Mouse (Mus musculus) kidney, postnatal 25 days (tissue): Measurements from ENCODE around the gene 4930467E23Rik.
"Not testable (repeated sequence)": the region's sequence is repeated elsewhere in the genome, so short reads cannot be mapped to it uniquely, and the experiment has no call there.

ENCODE experiments used
- DNase-seq, 2 experiments: peaks; one replicate each; pipeline ENCODE4 v3.0.0; 2021; ENCODE audit warnings: mixed read lengths in 2 of 2

4930467E23Rik gene

DNA sequence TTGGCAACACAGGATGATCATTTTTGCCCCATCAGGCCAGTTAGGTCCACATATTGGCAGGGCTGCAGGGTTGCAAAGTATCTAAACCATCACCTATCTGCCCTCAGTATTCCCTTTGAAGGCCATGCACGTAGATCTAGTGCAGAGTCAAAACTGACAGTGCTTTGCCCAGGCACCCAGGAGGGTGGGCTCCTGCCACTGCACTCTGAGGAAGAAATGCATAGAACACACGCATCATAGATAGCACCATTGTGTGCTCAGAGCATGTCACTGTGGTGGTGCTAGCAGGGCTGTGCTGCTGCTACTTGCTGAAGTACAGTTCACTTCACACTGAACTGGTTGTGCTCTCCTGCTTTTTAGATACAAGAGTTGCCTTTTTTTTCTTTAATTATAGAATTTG lies at the start of gene 4930467E23Rik:
TSS of gene 4930467E23Rik (plus strand) at position 301 of the 400 bp plus-strand sequence.
- DNase-seq, result not testable (repeated sequence)

DNA sequence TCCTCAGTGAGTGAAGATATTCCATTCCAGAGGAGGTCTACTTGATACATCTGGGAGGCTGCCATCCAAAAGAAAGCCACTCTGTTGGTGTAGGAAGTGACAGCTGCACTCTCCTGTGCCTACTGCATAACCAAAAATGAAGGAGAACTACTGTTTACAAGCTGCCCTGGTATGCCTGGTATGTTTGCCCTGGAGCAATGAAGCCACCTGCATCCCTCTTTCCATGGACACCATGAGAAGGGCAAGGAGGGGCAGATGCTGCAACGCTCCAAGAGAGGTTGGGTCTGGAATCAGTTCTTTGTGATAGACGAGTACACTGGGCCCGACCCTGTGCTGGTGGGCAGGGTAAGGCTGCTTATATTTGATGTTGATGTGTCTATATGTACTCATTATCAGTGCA lies 47.1 kb upstream of the 4930467E23Rik start:
- peak in 1 of 2 experiments; percentile 44 for DNase-seq

DNA sequence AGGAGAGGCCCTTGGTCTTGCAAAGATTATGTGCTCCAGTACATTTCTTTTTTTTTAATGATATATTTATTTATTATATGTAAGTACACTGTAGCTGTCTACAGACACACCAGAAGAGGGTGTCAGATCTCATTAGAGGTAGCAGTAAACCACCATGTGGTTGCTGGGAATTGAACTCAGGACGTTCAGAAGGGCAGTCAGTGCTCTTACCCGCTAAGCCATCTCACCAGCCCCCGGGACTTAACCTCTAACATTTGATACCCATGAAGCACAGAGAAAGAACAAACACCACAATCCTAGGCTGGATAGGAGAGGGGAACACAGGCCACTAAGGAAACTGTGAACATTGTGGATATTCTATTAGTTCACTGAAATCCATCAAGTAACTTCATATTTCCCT lies 43.9 kb upstream of the 4930467E23Rik start:
- peak in 1 of 2 experiments; percentile 56 for DNase-seq

- not testable (repeated sequence) for DNase-seq
Measured at GRCm38 (mm10) chr8:19688802-19689525, 40.4 kb upstream of the 4930467E23Rik start.

DNA sequence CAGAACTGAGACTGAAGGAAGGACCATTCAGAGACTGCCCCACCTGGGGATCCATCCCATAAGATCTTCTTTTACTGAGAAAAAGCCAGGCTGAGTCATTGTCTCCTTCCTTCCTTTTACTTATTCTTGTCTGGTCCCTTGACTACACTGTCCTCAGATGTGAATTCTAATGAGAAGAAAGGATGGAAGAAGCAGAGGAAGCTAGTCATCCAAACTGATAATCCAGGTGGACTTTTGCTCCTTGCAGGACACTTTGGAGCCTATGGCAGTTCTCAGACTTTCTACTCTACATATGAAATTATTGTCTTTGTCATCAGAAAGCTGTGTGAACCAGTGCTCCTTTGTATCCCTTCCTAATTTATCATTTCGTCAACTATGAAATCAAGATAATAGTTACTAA lies 39.6 kb upstream of the 4930467E23Rik start:
- DNase-seq, result not testable (repeated sequence)

DNA sequence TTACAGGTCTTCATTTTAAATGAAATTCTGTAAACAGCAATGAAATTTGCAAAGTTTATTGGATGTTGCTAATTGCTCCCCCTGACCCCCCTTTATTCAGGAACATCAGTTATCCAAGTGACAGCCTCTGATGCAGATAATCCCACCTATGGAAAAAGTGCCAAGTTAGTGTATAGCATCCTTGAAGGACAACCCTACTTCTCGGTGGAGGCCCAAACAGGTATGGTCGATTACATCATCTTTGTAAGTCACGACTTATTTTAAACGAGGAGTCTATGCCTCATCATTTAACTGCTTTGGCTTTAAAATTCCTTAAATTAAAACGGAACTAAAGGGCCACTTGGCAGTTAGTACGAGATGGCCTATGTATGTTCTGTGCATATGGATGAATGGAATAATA lies 38.0 kb upstream of the 4930467E23Rik start:
- DNase-seq, result not testable (repeated sequence)

DNA sequence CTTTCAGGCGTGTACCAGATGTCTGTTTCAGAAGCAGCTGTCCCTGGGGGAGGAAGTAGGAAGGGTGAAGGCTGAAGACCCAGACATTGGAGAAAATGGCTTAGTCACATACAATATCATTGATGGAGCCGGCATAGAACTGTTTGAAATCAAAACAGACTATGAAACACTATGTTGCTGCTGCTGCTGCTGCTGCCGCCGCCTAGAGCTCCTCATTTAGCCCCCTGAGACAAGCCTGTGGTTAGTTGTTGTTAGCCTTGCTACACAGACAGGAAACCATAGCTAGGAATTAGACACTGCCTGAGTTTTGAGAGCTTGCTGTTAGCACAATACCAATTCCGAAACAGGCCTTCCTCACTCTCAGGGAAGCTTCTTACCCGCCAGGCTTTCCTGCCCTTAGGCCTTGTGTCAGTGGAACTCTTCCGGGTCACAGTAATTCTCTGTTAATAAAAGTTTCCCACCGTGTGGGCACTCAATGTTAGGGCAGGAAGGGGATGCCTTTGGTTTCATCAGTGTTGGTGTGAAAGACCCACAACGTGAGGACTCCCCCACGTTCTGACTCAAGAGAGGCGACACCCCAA lies 31.8 kb upstream of the 4930467E23Rik start:
- DNase-seq, result peak in 1 of 2 experiments; percentile 45

DNA sequence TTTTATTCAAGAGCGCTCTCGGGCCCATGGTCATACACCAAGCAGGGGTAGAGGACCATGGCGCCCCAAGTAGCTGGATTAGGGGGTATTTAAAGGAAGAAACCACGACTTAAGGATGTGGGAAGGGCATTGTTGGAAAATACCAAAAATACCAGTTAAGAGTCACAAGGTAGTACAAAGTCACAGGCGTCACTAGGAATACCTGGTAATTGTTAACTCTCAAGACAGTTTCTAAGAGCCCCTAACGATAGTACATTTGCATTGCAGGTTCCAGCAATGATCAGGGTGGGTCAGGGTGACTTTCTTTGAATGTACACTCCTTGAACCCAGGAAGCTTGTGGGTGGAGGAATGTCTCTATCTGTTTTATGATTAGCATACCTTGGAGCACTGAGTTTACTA lies 31.3 kb upstream of the 4930467E23Rik start:
- DNase-seq, result not testable (repeated sequence)

DNA sequence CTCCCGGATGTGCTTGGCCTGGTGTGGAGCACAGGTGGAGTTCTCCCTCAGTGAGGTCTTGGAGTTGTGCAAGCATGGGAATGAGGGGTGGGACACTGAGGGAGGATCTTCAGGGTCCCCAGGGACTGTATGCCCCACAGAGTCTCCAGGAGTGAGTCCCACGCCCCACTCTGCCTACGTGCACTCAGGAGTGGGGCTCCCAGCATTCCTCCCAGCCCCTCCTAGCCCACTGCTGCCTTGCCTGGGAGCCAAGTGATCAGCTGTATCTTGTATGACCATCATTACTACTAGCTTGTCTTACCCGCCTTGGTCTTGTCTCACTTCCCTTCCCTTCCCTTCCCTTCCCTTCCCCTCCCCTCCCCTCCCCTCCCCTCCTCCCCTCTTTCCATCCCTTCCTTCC lies 30.7 kb upstream of the 4930467E23Rik start:
- DNase-seq, result peak; percentile 45 to 84

DNA sequence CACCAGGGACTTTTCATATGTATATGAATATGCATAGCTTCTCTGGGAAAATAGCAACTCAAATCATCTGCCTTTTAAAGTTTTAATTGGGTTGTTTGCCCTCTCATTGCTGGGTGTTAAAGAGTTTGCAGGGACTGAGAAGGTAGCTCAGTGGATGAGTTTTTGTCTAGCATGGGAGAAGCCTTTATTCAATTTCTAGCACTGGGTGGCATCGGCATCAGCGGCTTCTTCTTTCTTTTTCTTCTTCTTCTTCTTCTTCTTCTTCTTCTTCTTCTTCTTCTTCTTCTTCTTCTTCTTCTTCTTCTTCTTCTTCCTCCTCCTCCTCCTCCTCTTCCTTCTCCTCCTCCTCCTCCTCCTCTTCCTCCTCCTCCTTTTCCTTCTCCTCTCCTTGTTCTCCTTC lies 28.1 kb upstream of the 4930467E23Rik start:
- peak in 1 of 2 experiments; percentile 39 for DNase-seq

- DNase-seq, result not testable (repeated sequence)
Measured at GRCm38 (mm10) chr8:19702276-19702675, 27.1 kb upstream of the 4930467E23Rik start.

GRCm38 (mm10) chr8:19702972-19703709 lies 26.2 kb upstream of the 4930467E23Rik start:
- DNase-seq, result peak; percentile 76 to 94

DNA sequence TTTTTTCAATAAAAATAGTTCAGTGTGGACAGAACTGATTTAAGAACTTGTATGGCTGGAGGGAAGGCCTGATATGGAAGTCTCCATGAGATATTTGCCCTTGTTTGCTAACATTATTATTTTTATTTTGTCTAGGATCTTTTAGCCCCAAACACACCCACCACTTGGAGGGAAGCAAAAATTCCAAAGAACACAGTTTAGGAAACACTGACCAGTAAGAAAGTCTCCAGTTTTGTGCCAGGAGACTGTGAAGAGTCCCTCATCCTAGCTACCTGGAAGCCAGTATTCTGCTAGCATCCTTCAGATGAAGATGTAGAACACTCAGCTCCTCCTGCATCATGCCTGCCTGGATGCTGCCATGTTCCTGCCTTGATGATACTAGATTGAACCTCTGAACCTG lies 25.5 kb upstream of the 4930467E23Rik start:
- not testable (repeated sequence) for DNase-seq

DNA sequence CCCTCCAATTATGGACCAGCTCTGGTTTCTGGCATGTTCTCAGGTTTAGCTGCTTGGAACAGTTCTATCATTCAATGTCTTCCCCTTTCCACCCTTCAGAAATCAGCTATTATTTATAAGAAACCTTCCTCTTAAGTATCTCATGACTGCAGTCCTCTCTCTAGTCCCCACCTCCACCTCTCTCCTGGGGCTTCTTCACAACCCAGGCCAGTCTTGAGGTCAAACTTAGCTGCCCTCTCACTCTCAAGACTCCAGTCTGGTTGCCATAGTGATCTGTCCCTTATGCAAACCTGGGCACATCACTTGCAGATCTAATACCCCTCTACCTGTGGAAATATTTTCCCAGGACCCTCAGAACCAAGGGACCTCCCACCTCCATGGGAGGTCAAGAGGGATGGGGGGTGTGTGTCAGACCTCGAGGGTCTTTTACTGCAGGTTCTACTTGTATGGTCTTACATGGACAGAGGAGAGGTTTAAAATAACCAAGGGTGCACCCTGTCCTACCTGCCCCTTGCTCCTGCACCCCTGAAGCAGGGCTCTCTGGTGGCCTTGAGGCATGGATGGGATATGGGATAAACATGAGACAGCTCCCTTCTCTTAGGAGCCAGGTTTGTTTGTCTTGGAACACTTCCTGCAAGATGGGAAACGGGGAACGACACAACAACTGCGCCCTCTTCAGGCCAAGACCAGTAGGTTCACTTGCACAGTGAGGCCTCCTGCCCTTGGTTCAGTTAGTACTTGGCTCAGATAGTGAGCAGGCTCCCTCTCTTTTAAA lies 24.7 kb upstream of the 4930467E23Rik start:
- peak in 1 of 2 experiments; percentile 72 for DNase-seq

DNA sequence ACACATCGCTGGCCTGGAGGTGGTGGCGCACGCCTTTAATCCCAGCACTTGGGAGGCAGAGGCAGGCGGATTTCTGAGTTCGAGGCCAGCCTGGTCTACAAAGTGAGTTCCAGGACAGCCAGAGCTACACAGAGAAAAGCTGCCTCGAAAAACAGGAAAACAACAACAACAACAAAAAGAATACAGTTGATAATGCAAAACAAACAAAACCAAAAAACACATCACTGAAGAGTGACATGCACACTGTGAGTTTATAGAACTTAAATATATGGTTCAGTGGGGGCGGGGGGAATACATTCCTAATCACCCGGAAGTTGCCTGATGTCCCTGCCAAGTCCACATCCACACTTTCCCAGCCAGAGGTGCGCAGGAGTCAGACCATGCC lies 24.2 kb upstream of the 4930467E23Rik start:
- DNase-seq, result not testable (repeated sequence)

- DNase-seq, result not testable (repeated sequence)
Measured at GRCm38 (mm10) chr8:19706101-19706725, 23.2 kb upstream of the 4930467E23Rik start.

- DNase-seq, result peak; percentile 93 to 94
Measured at GRCm38 (mm10) chr8:19706918-19707760, 22.2 kb upstream of the 4930467E23Rik start.

DNA sequence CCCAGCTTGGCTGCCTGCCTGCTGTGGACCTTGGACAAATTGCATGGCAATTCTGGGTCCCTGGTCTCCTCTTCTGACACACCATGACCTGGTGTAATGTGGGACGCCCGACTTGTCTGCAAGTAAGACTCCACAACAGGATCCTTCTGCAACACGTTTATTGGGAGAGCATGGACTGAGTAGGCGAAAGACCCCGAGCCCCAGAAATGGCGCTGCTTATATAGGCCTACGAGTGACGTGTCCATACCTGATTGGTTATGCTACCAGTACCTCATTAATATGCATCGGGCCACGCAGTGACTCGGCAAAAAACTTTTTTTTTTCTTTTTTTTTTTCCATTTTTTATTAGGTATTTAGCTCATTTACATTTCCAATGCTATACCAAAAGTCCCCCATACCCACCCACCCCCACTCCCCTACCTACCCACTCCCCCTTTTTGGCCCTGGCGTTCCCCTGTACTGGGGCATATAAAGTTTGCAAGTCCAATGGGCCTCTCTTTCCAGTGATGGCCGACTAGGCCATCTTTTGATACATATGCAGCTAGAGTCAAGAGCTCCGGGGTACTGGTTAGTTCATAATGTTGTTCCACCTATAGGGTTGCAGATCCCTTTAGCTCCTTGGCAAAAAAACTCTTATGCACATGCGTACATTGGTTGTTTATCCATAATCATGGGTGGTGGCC lies 21.5 kb upstream of the 4930467E23Rik start:
- peak in 1 of 2 experiments; percentile 54 for DNase-seq

DNA sequence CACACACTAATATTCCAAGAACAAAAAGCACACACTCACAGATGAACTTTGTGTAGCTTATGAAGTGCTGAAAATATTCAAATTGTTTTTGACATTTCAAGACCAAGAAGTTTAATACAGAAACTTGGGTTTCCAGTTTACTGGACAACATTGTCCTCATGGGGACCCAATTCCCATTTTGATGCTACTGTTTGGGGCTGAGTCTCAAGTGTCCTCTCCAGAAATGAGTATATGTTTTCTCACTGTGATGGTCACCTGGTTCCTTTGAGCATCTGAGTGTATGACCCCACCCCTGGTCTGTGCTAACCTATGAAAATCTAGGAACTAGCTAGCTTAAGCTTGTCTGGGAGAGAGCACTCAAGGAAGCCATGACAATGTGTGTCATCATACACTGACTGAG lies 20.4 kb upstream of the 4930467E23Rik start:
- DNase-seq, result not testable (repeated sequence)

- peak in 1 of 2 experiments; percentile 74 for DNase-seq
Measured at GRCm38 (mm10) chr8:19709488-19709887, 19.9 kb upstream of the 4930467E23Rik start.
